Mouse (Mus musculus) limb, embryonic 14.5 days (tissue): ENCODE measurements around the gene Ccdc194. TPM values are rescaled to one million over a fixed set of nuclear protein-coding genes. Genes with fewer than 3 reads are reported as not detected.
A peak's percentile ranks its signal among the peaks of the same experiment; 100 is the strongest.

Experiments used
- ATAC-seq: fragments of 200-750 bp; cut with Nextera tagmentation; 2 replicates; pipeline ENCODE4 v1.8.0; 2017; ENCODE audit warnings: low read depth, moderate number of reproducible peaks, moderate TSS enrichment; ENCODE audit not compliant: low FRiP score
- DNase-seq: peaks from one replicate; pipeline ENCODE4 v3.0.0-alpha.2; 2015; ENCODE audit warnings: low spot score
- H3K27ac ChIP-seq: fragments of 300-500 bp; sonication (generic); replicated peaks from 2 replicates; pipeline ENCODE4 v1.5.1; 2014; ENCODE audit warnings: low read depth, mild to moderate bottlenecking, low read length, moderate library complexity, mixed read lengths
- H3K27me3 ChIP-seq: fragments of 300-500 bp; sonication (generic); 2 replicates; pipeline ENCODE4 v1.6.1; 2014; ENCODE audit warnings: low read length, mixed read lengths; ENCODE audit not compliant: control insufficient read depth, insufficient read depth
- H3K36me3 ChIP-seq: fragments of 300-500 bp; sonication (generic); 2 replicates; pipeline ENCODE4 v1.6.1; 2014; ENCODE audit warnings: mild to moderate bottlenecking, low read length, moderate library complexity, mixed read lengths; ENCODE audit not compliant: control insufficient read depth, insufficient read depth
- H3K4me1 ChIP-seq: fragments of 300-500 bp; sonication (generic); 2 replicates; pipeline ENCODE4 v1.6.1; 2014; ENCODE audit warnings: antibody characterized with exemption, low read length, mixed read lengths; ENCODE audit not compliant: control insufficient read depth, insufficient read depth
- H3K4me2 ChIP-seq: fragments of 300-500 bp; sonication (generic); replicated peaks from 2 replicates; pipeline ENCODE4 v1.6.1; 2014; ENCODE audit warnings: low read depth, mild to moderate bottlenecking, low read length, moderate library complexity; ENCODE audit not compliant: severe bottlenecking
- H3K4me3 ChIP-seq: fragments of 300-500 bp; sonication (generic); replicated peaks from 2 replicates; pipeline ENCODE4 v1.5.1; 2014; ENCODE audit warnings: low read length
- H3K9ac ChIP-seq: fragments of 300-500 bp; sonication (generic); 2 replicates; pipeline ENCODE4 v1.6.1; 2014; ENCODE audit warnings: mild to moderate bottlenecking, low read depth, low read length, moderate library complexity; ENCODE audit not compliant: severe bottlenecking
- H3K9me3 ChIP-seq: fragments of 300-500 bp; sonication (generic); 2 replicates; pipeline ENCODE4 v1.6.1; 2016; ENCODE audit warnings: low read length; ENCODE audit not compliant: control insufficient read depth
- POLR2A ChIP-seq: fragments of 200-500 bp; IDR thresholded peaks from 2 replicates; pipeline ENCODE4 v1.8.0; 2012; ENCODE audit warnings: inconsistent platforms, mild to moderate bottlenecking, moderate library complexity, borderline replicate concordance; ENCODE audit not compliant: insufficient read depth, insufficient read length; ENCODE audit errors: extremely low read depth
- WGBS: fragments of 180-500 bp; shearing (Covaris S2); extraction: QIAGEN DNeasy Blood & Tissue Kit; methylation state at CpG from one replicate; pipeline ENCODE4 v1.1.7; 2014; 5-methylcytosine and 5-hydroxymethylcytosine counted together
- polyA plus RNA-seq, 2 experiments: library from polyadenylated mRNA; depleted of rRNA in 1 of 2; stranded (reverse) in 1 of 2; unstranded in 1 of 2; fragments of >200 nt; fragmentation: Nextera tagmentation in 1 of 2; extraction: Ambion mirVana in 1 of 2; gene quantifications; 2 replicates each; pipeline versions ENCODE4 v1.2.1 to v1.2.3; 2012 to 2014

The Ccdc194 gene
- polyA plus RNA-seq, 2 experiments: 1.2 to 1.6 TPM

GRCm38 (mm10) chr8:71505979-71506378 is 19.5 kb downstream of the Ccdc194 start:
- no peak for TF ChIP-seq POLR2A
- DNase-seq (no peak), ATAC-seq (no peak)

GRCm38 (mm10) chr8:71505326-71505725 is 20.2 kb downstream of the Ccdc194 start:
- DNase-seq: no peak
- no peak for TF ChIP-seq POLR2A
- Histone ChIP-seq H3K4me3 (no peak overlapping the region), H3K4me2 (no peak overlapping the region), H3K36me3 (no peaks in the 10 kb centered on the region), H3K9ac (no peak overlapping the region), H3K9me3 (no peaks in the 10 kb centered on the region), H3K4me1 (no peaks in the 10 kb centered on the region), H3K27me3 (peaks cover 31% of the 10 kb centered on the region), H3K27ac (no peak overlapping the region)
- 95% methylated on average over 4 of the region's 4 CpGs for WGBS
- ATAC-seq: no peak

More at GRCm38 (mm10) chr8:71505979-71506378, 19.5 kb downstream of the Ccdc194 start:
- H3K36me3 ChIP-seq: no peaks in the 10 kb centered on the region
- peaks cover 31% of the 10 kb centered on the region for H3K27me3 ChIP-seq
- no peak overlapping the region for H3K4me3 ChIP-seq
- H3K9ac ChIP-seq: no peak overlapping the region
- WGBS: 80% methylated on average over 4 of the region's 4 CpGs
- H3K9me3 ChIP-seq: no peaks in the 10 kb centered on the region
- H3K4me1 ChIP-seq: no peaks in the 10 kb centered on the region
- no peak overlapping the region for H3K27ac ChIP-seq
- no peak overlapping the region for H3K4me2 ChIP-seq

GRCm38 (mm10) chr8:71504349-71504748 is 21.2 kb downstream of the Ccdc194 start:
- 87% methylated on average over 4 of the region's 4 CpGs for WGBS
- H3K9me3 ChIP-seq: no peaks in the 10 kb centered on the region
- H3K4me3 ChIP-seq: no peak overlapping the region
- H3K27me3 ChIP-seq: peaks cover 31% of the 10 kb centered on the region
- H3K4me1 ChIP-seq: no peaks in the 10 kb centered on the region
- no peaks in the 10 kb centered on the region for H3K36me3 ChIP-seq
- no peak overlapping the region for H3K9ac ChIP-seq
- DNase-seq (no peak), ATAC-seq (no peak)
- no peak for TF ChIP-seq POLR2A
- H3K27ac ChIP-seq: no peak overlapping the region
- H3K4me2 ChIP-seq: no peak overlapping the region

- no peaks in the 10 kb centered on the region for H3K27me3 ChIP-seq
- TF ChIP-seq POLR2A: no peak
- H3K36me3 ChIP-seq: peaks cover 7% of the 10 kb centered on the region; the same call in 1 of the 2 replicates
- DNase-seq (peak; percentile 13), ATAC-seq (no peak)
- H3K4me3 ChIP-seq: no peak overlapping the region
- 18% methylated on average over 16 of the region's 16 CpGs for WGBS
- H3K4me1 ChIP-seq: peaks cover 22% of the 10 kb centered on the region
- H3K27ac ChIP-seq: no peak overlapping the region
- no peak overlapping the region for H3K9ac ChIP-seq
- H3K9me3 ChIP-seq: no peaks in the 10 kb centered on the region
- H3K4me2 ChIP-seq: no peak overlapping the region
Measured at GRCm38 (mm10) chr8:71498816-71499690, 26.5 kb downstream of the Ccdc194 start.

- Histone ChIP-seq H3K36me3 (peaks cover 15% of the 10 kb centered on the region; the same call in 1 of the 2 replicates), H3K27ac (no peak overlapping the region), H3K4me2 (no peak overlapping the region), H3K9me3 (no peaks in the 10 kb centered on the region), H3K27me3 (no peaks in the 10 kb centered on the region), H3K9ac (0 out of 2 replicates have a peak overlapping the region, but pooled peaks have one; percentile 26), H3K4me1 (peaks cover 22% of the 10 kb centered on the region), H3K4me3 (no peak overlapping the region)
- DNase-seq: no peak
- no peak for TF ChIP-seq POLR2A
- 19% methylated on average over 14 of the region's 15 CpGs for WGBS
- ATAC-seq: no peak
Measured at GRCm38 (mm10) chr8:71497881-71498501, 27.5 kb downstream of the Ccdc194 start.
